Mouse (Mus musculus): ENCODE results near the gene Erf.
"Not testable (repeated sequence)": the region's sequence is repeated elsewhere in the genome, so short reads cannot be mapped to it uniquely, and the experiment has no call there.

Erf gene

DNA sequence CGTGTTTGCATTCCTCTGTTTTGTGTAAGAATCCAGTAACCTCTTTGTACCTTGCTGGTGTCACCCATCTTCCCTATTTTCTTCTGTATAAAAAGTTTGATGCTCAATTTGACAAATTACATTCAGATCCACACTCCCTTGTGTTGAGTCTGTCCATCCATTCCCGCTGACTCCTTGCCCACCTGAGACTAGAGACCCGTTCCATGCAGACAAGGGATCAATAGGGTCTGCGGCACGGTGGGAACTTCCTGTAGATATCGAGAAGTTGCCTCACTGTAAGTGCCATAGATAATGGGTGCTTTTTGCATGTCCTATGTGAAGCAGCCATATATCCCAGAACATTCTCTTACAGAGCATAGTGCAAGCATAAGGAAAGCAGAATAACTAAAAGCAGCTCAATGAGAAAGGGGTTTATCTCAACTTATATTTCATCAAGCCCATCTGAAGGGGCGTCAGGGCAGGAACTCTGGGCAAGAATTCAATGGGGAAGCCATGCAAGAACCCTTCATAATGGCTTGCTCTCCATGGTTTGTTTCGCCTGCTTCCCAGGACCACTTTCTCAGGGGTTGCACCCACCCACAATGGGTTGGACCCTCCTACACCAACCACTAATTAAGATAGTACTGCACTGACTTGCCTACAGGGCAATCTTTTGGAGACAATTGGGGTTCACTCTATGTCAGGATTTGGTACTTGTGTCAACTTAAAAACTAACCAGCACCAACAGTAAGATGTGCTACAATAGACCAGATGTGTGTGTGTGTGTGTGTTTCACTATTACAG is 15.8 kb upstream of the Erf start:
- no peak for DNase-seq

DNA sequence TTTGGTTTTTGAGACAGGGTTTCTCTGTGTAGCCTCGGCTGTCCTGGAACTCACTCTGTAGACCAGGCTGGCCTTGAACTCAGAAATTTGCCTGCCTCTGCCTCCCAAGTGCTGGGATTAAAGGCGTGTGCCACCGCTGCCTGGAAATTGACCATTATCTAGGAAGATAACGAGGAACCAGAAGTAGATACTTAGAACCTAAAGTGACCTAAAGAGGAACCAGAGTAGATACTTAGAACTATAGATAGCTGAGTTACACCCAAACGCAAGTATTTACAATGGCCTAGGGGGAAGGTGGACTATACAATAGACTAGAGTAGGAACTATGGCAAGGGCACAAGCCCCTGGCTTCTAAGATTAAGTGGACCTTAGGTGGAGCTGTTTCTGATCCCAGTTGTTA is 15.2 kb upstream of the Erf start:
- not testable (repeated sequence) for DNase-seq

DNA sequence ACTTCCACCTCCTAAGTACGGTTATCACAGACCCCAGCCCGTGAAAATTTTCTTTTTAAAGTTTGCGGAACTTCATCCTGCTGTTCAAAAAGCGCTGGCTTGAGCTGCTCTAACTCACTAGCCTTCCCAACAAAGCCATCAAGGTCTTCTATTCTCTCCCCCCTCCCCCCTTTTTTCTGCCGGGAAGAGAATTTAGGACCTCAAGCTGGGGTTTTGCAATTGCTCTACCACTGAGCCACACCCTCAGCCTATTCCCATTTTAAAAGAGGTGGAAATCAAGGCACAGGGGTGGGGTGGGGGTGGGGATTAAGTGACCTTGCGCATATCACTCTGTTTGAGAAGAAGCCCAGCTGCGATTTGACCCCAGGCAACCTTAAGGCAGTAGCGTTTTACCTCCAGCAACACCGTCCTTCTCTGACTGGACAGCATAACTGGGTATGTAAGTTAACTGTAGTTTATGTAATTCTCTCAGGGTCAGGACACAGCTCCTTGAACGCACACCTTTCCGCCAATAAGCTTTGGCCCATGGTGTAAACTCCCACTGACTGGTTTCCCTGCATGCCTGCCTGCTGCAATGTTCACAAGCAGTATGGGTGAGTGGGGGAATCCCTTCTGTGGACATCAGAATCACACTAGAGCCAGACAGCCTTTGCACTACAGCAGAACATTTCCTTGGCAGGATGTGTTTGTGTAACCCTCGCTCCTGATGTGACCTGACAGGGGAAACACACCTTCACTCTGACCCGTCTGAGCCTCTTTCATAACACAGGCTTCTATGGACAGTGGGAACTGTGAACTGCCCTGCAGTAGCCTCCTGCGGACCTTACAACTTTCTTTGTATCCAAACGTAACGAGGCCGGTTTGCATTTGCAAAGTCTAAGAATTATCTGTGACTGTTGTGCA is 13.7 kb upstream of the Erf start:
- no peak for DNase-seq

DNA sequence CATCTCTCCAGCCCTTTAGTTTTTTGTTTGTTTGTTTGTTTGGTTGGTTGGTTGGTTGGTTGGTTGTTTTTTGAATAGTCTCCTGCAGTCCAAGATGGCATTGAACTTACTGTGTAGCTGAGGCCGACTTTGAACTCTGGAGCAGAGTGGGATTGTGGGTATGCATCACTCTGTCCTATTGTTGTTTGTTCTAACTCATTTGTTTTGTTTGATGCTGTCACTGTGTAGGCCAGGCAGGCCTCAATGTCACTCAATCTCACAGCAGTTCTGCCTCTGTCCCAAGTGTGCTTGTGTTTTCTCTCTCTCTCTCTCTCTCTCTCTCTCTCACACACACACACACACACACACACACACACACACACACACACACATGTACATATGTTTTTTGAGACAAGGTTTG is 11.3 kb upstream of the Erf start:
- DNase-seq: no peak

DNA sequence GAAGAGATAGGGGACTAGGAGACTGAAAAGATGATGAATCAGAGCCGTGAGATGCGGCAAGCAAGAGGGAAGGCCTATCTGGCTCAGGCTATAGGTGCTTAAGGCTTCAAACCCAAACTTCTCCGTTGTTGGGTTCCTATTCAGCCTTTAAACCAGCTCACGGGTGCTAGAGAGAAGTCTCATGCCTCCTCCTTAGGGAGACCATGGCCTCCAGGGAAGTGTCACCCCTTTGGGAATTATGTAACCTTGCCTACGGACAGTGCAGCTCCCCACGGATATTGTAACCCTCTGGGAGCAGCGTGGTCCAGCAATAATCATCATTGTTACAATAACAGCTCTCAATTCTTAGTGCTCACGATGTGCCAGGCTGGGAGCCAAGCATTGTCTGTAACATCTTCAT is 1.3 kb upstream of the Erf start:
- DNase-seq: peak; percentile 46 to 61

DNA sequence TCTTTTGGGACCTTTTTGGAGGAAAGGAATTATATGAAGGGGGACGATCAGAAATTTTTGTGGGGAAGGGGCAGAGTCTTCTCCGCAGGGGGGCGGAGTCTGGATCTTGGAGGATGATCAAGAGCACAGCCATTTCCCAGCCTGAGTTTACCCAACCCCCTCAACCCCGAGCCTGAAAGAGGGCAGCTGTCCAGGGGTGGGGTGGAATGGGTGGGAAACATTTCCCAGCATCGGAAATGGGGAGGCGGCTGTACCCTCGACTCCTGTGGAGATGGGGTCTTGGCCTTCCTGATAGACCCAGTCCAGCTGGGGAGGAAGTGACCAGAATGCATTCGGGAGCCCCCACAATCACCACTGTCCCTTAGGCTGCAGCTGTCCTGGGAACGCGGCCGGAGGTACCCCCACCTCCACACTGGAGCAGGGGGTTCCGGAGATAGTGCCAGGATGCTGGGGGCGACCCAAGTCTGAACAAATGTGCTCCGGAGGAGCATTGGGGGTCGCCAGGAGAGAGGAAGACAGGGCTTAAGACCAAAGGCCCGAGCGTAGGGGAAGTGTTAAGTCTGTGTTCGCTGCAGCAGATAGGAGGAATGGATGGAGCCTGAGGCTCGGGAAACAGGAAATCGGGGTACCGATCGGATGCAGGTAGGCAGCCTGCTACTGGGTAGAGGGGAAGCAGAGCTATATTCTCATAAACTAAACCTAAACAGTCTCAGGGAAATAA is 670 bp upstream of the Erf start:
- DNase-seq: peak; percentile 63 to 73

DNA sequence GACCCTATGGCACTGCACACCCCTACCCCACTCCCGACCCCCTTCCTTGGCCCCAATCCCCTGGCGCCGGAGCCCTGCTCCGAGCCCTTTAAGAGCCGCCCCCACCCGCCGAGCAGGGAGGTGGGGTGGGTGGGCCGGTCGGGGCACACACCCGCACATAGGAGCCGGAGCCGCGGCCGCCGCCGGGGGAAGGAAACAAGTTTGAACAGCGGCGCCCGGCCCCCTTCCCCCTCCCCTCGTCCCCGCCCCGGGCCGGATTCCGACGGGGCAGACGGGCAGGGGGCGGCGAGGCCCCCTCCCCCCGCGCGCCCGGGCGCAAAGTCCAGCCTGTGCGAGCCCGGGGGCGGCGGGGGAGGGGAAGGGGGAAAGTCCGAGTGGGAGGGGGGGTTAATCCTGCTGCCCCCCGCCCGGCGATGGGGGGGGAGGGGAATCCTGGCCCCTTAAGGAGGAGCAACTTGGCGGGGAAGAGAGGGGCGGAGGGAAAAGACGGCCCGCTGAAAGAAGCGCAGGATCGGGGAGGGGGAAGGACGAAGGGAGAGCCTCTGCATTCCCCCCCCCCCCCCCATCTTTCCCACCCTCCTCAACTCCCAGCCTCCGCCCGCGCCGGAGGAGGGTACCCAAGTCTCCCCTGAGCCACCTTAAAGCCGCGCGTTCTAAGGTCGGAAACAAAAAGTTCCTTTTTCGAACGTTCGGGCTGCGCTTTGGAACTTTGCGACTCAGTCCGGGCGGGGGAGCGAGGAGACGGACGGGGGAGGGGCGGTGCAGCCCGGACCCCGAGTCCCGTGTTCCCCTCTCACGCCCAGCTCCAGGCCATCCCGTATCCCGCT is 1.0 kb downstream of the Erf start:
- peak; percentile 43 to 79 for DNase-seq

DNA sequence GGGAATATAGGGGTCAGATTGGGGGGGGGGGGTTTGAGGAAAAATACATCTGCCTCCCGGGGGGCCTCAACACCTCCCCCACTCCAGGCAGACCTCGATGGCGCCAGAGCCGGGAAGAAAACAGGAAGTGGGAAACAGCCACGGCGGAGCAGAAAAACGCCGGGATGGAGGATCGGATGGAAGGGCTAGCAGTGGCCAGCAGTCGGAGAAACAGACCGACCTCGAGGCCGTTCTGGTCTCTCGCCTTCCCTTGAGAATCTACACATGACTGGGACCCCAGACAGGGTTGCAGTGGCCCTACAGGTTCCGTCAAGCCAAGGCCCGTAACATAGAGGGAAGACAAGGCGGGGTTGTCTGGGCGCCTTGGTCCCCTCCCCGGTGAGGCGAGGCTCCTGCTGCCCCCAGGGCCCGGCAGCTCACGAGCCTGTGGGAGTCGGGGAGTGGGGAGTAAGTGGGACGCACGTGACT is 1.7 kb downstream of the Erf start:
- DNase-seq: peak; percentile 51 to 70

DNA sequence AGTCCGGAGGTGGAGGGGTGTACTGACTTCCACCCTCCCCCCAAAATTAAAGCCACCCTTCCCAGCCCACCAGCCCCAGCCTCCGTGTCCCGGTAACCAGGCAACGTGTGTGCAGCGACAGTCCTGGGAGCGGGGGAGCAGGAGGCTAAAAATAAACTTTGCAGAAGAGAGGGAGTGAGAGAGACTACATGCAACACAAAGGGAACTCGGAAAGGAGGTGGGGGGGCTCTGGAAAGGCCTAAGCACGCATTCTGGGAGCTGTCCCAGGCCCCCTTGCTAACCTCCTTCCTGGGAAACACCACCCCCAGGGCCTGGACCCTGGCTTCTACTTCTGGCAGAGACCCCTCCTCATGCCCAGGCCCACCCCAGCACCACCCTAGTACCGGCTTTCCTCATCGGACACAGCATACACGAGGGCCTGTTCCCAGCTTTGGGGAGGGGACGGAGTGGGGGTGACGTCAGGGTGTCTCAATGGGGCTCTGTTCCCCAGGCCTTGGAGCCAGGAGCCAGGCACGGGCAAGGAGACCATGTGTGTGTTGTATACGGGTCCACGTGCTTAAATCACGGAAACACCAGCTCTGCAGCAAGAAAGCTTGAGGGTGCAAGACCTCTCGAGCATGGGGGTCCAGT is 2.4 kb downstream of the Erf start:
- DNase-seq: peak; percentile 52 to 60

DNA sequence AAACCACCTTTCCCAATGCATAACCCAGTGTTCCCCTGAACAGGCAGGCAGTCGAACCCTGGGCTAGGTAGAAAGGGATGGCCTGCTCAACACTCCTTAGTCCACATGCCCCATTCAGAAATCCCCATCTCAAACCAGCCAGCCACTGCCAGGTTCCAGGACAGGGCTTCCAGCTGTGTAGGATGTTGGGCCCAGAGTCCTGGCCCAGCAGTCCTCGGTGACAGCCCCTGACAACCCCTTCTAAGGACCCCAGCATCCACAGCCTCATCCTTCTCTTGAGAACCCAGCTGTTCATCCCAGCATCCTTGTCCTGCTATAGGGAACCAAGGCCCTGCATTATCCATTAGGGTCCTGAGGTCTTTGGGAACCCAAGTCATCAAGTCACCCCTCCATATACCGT is 3.1 kb downstream of the Erf start:
- peak in 1 of 2 experiments; percentile 16 for DNase-seq

DNA sequence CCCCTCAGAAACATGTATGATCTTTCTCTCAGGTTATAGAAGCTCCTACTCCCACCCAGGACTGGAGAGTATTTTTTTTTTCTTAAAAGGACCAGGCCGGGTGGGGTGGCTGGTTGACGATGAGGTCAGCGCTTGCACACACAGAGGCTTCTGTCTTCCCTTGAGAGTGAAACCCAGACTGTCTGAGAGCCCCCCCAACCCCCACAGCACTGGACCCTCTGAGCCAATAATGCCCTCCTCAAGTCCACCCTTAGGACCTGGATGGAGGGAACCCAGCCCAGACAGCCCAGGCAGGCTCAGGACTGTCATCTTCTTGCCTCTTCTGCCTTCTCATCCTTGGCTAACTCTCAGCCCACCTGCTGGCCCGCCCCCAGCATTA is 3.8 kb downstream of the Erf start:
- DNase-seq: peak in 1 of 2 experiments; percentile 15

DNA sequence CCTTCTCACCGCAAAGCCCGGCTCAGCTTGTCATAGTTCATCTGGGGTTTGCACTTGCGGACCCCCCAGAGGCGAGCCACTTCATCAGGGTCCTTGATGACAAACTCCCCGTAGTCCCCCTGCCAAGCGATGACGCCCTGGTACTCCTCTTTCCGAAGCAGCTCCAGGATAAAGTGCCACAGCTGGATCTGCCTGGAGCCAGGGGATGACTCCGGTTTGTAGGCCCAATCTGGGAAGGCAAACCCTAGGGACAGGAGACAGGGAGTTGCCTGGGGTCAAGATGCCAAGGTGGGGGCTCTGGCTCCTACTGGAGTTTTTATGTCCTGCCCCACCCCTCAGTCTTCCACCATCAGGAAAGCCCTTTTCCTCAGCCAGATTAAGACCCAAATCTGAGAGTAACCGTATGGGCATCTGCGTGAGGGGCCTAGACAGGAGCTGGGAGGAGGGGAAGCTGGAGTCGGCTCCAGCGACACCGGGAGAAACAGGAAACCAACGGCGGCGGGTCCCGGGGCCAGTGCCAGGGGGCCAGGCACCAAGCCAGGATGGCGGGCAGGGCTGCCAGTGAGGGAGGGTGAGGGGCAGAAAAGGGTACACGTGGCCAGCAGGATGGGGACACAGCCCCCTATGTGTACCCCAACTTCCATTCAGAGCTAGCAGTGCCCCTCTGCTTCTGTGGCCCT is 4.3 kb downstream of the Erf start:
- DNase-seq: peak; percentile 54 to 74

DNA sequence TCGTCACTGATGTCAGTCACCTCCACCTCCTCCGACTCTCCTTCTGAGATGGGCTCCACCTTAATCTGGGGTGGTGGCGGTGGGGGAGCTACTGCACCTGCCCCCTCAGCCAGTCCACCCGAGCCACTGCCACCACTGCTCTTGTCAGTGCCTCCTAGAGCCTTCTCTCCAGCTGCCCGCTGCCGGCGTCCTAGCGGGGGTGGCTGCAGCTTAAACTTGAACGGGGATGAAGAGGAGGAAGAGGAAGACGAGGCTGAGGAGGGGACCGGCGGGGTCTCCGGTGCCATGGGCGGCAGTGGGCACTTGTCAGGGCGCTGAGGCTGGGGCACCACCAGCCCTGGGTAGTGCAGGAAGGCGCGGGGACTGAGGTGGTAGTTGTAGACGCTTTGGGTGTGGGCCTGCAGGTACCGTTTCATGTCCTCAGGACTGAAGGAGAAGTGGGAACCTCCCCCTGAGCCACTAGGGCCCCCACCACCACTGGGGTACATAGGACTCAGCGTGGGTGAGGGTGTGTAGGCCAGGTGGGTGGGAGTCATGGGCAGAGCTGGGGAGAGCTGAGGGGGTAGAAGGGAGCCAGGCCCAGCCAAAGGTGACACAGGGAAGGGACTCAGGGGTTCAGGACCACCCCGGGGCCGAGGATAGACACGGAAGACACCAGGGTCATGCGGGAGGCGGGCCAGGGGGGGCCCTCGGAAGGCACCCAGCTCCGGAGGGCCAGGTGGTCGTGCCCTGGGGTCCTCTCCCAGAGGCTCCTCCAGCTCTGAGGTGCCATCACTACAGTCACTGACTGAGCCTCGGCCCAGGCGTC is 5.8 kb downstream of the Erf start:
- DNase-seq: peak in 1 of 2 experiments; percentile 7

DNA sequence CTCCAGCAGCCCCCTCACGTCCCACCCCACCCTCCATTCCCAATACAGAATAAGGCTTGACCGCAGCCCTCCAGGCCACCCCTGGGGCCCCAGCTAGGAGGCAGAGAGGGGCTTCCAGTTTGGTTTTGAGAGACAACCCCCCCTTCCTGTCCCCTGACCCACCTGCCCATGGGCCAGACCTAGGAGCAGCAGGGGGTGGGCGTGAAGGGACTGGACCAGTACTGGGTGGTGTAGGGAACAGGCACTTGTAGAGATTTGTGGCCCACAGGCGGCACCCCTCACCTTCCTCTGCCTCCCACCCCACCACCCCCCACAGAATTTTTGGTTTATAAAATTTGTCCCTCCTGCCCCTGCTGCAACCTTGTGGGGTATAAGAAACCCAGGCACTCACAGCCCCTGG is 7.2 kb downstream of the Erf start:
- no peak for DNase-seq

DNA sequence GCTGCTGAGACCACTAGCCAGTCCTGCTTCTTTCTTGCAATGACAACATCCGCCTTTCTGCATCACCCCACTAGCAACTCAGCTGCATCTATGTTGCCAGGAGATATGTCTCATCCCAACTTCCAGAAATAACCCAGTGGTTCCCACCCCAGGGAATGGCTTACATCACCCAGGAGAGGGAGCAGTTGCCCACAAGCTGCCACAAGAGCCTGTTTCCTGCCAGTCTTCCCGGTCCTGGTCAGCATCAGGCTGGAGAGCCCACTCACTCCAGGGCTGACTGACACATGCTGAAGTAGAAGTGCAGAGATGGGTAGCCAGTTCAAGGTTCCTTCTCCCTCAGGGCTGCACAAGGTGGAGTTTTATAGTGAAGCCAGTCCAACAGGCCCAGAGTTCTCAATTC is 9.5 kb downstream of the Erf start:
- DNase-seq: peak; percentile 62 to 67

DNA sequence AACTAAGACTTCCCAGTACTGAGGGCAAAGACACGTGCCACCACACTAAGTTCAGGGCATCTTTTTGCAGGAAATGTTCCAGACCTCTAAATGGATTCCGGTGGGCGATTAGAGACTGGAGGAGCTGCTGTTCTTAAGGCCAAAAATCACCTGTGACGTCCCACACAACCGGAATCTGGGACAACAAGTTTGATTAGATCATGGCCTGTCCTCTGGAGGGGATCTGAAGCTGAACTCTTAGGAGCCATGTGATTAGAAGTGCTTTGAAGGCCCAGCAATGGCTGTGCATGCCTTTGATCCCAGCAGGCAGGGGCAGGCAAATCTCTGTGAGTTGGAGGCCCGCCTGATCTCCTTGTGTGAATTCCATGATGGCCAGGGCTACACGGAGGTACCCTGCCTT is 9.9 kb downstream of the Erf start:
- DNase-seq: peak in 1 of 2 experiments; percentile 5

DNA sequence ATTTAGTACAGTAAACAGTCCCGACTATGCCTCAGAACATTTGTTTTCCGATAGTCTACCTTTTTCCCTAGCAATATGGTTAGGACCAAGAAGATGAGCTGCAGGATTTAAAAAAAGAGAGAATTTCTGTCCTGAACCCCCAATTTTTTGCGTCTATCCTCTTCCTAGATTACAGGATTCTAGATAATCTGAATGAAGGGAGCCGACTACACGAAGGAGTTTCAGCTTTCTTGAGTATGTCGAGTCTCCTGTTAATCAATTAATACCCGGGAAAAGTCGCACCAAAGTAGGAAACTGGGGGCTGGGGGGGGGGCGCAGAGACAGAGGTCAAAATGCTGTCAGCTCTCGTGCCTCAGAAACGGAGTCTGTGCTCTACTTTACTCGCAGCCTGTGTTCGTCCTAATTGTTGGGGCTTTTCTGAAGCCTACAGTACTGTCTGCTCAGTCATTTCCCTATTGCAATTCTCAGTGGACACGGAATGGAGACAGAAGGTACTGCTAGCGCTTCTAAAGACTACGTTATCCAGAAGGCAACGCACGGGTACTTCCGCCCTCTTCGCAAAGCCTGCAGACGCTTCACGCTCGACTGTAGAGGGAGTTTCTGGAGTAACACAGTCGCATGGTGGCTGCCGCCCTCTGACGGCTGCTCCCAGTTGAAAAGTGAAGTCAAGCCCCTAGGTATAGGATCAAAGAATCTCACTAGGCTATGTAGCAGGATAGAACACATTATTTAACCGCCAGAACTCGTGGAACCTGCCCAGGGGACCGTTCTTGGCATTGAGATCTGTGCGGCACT is 11.5 kb downstream of the Erf start:
- peak; percentile 84 to 88 for DNase-seq

DNA sequence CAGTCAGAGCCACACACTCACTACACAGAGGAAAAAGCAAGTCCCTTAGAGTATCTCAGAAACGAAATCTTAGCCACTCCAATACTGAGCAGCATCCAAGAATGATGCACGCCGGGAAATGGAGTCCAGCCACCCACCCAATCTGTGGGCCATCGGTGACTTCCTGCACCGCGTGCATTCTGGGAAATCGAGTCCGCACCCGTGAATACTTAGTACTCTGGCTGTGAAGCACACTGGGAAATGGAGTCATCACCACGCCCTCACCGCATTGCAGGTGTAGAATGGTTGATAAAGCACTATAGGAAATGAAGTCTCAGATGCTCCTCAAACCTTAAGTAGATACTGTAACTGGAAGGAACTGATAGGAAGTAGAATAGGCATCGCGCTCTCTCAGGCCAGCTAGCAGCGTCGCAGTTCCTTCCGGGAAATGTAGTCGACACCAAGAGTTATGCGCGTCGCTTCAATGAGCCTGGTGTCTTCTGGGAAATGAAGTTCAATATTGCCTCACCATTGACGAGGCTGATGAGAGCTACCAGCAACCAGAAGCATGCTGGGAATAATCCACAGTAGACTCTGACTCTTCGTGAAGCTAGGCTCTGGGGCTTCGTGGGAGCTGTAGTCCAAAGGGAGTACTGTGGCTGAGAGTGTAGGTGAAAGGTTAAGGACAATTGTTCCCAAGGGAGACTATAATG is 12.4 kb downstream of the Erf start:
- peak; percentile 94 to 95 for DNase-seq

All from cerebellum, postnatal 25 days (tissue).